Mouse (Mus musculus): ENCODE data around the gene Bank1.

DNA sequence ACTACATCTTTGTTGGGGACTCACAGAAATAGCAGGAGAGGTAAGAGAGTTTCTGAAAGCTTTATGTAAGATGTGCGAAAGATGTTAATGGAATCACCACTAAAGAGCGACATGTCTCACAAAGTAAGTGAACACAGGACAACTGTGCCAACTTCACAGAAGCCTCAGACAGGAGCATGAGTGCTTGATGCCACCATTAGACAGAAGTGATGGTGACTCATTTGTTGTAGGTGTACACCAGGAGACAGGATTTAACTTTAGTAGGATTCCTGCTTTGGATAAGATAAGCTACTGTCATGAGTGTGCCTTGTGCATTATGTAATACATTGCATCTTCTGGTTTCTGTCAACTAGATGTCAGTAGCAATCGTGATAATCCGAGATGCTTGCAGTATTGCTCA is 74.3 kb downstream of the Bank1 start:
- no peak for TF ChIP-seq CTCF (IDR thresholded peaks at IDR 0.05; ENCODE audit: low read depth, low read length)
- no peak for TF ChIP-seq POLR2AphosphoS5 (IDR thresholded peaks at IDR 0.05; ENCODE audit: insufficient replicate concordance, low read depth, low read length)
- no peak for TF ChIP-seq GATA1 (IDR thresholded peaks at IDR 0.05; ENCODE audit: borderline replicate concordance, low read length)
